Mouse (Mus musculus) liver, postnatal 0 days (tissue): ENCODE results near the gene Abcg5. TPM values are rescaled to one million over a fixed set of nuclear protein-coding genes. Genes with fewer than 3 reads are reported as not detected.

ENCODE experiments used
- ATAC-seq: fragments of 200-750 bp; cut with Nextera tagmentation; 2 replicates; pipeline ENCODE4 v1.8.0; 2017; ENCODE audit warnings: mild to moderate bottlenecking, moderate library complexity
- DNase-seq: peaks from one replicate; pipeline ENCODE4 v3.0.0-alpha.2; 2016
- H3K27ac ChIP-seq: fragments of 300-500 bp; sonication (generic); 2 replicates; pipeline ENCODE4 v1.5.1; 2014; ENCODE audit warnings: antibody characterized with exemption, moderate library complexity, mild to moderate bottlenecking, low read depth
- H3K27me3 ChIP-seq: fragments of 300-500 bp; sonication (generic); 2 replicates; pipeline ENCODE4 v1.6.1; 2014; ENCODE audit warnings: low read length, control low read depth, mixed read lengths; ENCODE audit not compliant: insufficient read depth
- H3K36me3 ChIP-seq: fragments of 300-500 bp; sonication (generic); replicated peaks from 2 replicates; pipeline ENCODE4 v1.6.1; 2014; ENCODE audit warnings: mild to moderate bottlenecking, control low read depth, low read length, moderate library complexity, mixed read lengths; ENCODE audit not compliant: insufficient read depth
- H3K4me1 ChIP-seq: fragments of 300-500 bp; sonication (generic); 2 replicates; pipeline ENCODE4 v1.6.1; 2014; ENCODE audit warnings: antibody characterized with exemption, mild to moderate bottlenecking, control low read depth; ENCODE audit not compliant: insufficient read depth
- H3K4me2 ChIP-seq: fragments of 300-500 bp; sonication (generic); 2 replicates; pipeline ENCODE4 v1.6.1; 2014; ENCODE audit warnings: low read depth, mild to moderate bottlenecking, low read length, moderate library complexity, mixed read lengths
- H3K4me3 ChIP-seq: fragments of 300-500 bp; sonication (generic); 2 replicates; pipeline ENCODE4 v1.5.1; 2014; ENCODE audit warnings: low read depth, low read length
- H3K9ac ChIP-seq: fragments of 300-500 bp; sonication (generic); replicated peaks from 2 replicates; pipeline ENCODE4 v1.6.1; 2014; ENCODE audit warnings: mild to moderate bottlenecking, moderate library complexity
- H3K9me3 ChIP-seq: fragments of 300-500 bp; sonication (generic); 2 replicates; pipeline ENCODE4 v1.6.1; 2016; ENCODE audit warnings: mild to moderate bottlenecking, control low read depth, low read length, mixed read lengths
- CTCF ChIP-seq: sonication (generic); IDR thresholded peaks from 2 replicates; pipeline ENCODE4 v1.5.1; 2016; ENCODE audit warnings: antibody characterized with exemption, low read depth
- EP300 ChIP-seq: IDR thresholded peaks from 2 replicates; pipeline ENCODE4 v1.6.1; 2016; ENCODE audit warnings: antibody characterized with exemption, low read depth, mild to moderate bottlenecking
- WGBS: fragments of 180-500 bp; shearing (Covaris S2); extraction: QIAGEN DNeasy Blood & Tissue Kit; methylation state at CpG from one replicate; pipeline ENCODE4 v1.1.7; 2014; ENCODE audit not compliant: insufficient replicate concordance; 5-methylcytosine and 5-hydroxymethylcytosine counted together
- polyA plus RNA-seq: library from polyadenylated mRNA; unstranded; fragments of >200 nt; fragmentation: Nextera tagmentation; extraction: Ambion mirVana; gene quantifications from 2 replicates; pipeline ENCODE4 v1.2.1, GENCODE M21; 2015

The Abcg5 gene
- polyA plus RNA-seq, 1 experiment from 2014 or later: 9.3 TPM

DNA sequence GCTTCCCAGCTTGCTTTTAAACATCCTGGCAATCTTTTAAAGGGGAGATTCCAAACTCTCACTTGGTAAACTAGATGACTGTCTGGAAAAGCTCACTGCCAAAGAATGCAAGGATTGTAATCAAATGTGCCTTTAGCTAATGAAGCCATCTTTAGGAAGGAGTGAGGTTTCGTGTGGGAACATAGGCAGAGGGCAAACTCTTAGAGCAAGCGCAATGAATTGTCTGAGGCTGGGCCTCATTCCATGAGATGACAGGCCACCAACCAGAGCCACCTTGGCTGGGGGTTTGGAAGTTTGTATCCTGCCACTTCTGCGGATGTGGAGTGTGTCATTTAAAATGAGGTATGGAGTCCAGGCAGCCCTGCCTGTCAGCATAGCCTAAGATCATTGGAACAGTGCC lies 62.7 kb downstream of the Abcg5 start:
- ATAC-seq: no peak
- Histone ChIP-seq H3K4me3 (no peak overlapping the region), H3K27me3 (no peaks in the 10 kb centered on the region), H3K4me2 (no peak overlapping the region), H3K9me3 (no peaks in the 10 kb centered on the region; the same call in 1 of the 2 replicates), H3K9ac (no peak overlapping the region), H3K4me1 (0 out of 2 replicates have a peak, but pooled peaks cover 2% of the 10 kb centered on the region), H3K27ac (peak overlapping the region; percentile 69; the same call in 1 of the 2 replicates), H3K36me3 (no peaks in the 10 kb centered on the region)
- WGBS: 73% methylated on average over 3 of the region's 3 CpGs
- no peak for TF ChIP-seq EP300
- TF ChIP-seq CTCF: no peak
- no peak for DNase-seq

DNA sequence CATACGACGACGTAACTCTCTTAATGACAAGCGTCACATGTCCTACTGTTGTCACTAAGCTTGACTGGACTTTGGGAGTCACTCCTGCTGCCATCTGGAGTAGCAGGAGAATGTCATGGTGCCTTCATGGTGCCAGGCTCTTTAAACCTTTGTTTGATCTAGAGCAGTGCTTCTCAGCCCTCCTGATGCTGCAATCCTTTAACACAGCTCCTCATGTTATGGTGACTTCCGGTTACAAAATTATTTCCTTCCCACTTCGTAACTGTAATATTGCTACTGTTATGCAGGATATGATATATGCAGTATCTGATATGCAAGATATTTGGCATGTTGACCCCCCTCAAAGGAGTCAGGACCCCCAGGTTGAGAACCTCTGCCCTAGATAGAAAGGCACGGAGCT lies 63.7 kb downstream of the Abcg5 start:
- 0 out of 2 replicates have a peak, but pooled peaks cover 2% of the 10 kb centered on the region for H3K4me1 ChIP-seq
- 68% methylated on average over 7 of the region's 7 CpGs for WGBS
- H3K9me3 ChIP-seq: no peaks in the 10 kb centered on the region; the same call in 1 of the 2 replicates
- peak overlapping the region; percentile 69 for H3K27ac ChIP-seq
- no peak overlapping the region for H3K4me2 ChIP-seq
- H3K27me3 ChIP-seq: no peaks in the 10 kb centered on the region
- no peak overlapping the region for H3K9ac ChIP-seq
- TF ChIP-seq CTCF: no peak
- no peak for TF ChIP-seq EP300
- ATAC-seq (0 out of 2 replicates have a peak, but pooled peaks have one; percentile 29), DNase-seq (no peak)
- no peaks in the 10 kb centered on the region for H3K36me3 ChIP-seq
- no peak overlapping the region for H3K4me3 ChIP-seq

DNA sequence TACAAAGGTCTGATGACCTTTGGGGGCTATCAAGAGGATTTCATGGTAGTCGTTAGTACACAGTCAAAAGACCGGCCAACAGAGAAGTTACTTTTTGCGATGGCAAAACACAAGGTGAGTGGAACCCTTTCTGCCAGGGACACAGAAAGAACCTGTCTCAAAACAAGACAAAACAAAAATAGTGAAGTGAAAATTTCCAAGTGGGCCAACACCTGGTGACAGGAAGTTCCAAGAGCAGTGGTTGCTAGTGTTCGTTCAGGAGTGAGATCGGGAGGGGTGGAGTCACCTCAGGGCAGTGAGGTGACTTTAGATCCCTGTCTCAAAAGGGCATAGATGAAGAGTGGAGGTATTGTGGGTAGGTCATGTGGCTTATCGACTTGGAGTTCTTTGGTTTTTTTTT lies 64.9 kb downstream of the Abcg5 start:
- no peak for TF ChIP-seq EP300
- no peak for TF ChIP-seq CTCF
- Histone ChIP-seq H3K36me3 (no peaks in the 10 kb centered on the region), H3K4me2 (no peak overlapping the region), H3K27me3 (no peaks in the 10 kb centered on the region), H3K4me1 (0 out of 2 replicates have a peak, but pooled peaks cover 2% of the 10 kb centered on the region), H3K4me3 (no peak overlapping the region), H3K9me3 (no peaks in the 10 kb centered on the region), H3K27ac (no peak overlapping the region), H3K9ac (no peak overlapping the region)
- DNase-seq: no peak
- no peak for ATAC-seq
- 80% methylated on average over 6 of the region's 6 CpGs for WGBS

DNA sequence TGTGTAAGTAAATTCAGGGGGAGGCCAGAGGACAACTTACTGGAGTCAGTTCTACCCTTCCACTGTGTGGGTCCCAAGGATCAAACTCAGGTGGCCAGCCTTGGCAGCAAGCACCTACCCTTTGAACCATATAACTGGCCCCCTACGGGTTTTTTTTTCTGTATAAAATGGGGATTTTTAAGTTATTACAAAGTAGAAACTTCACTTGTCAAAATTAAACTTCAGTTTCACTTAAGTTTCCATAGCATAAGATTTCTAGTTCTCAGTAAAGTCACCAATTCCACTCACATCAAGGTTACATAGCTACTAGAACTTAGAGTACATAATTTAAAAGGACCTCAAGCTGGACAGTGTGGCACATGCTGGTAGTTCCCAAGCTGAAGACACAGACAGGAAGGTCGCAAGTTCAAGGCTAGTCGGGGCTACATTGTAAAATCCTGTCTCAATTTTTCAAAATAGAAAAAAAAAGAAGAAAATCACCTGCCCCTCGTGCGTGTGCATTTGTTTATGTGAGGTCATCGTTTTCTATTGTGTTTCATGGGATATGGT lies 66.2 kb downstream of the Abcg5 start:
- Histone ChIP-seq H3K36me3 (no peaks in the 10 kb centered on the region), H3K9me3 (no peaks in the 10 kb centered on the region), H3K27me3 (no peaks in the 10 kb centered on the region), H3K27ac (no peak overlapping the region), H3K4me2 (no peak overlapping the region), H3K4me1 (peaks cover 8% of the 10 kb centered on the region; the same call in 1 of the 2 replicates), H3K4me3 (no peak overlapping the region), H3K9ac (no peak overlapping the region)
- 66% methylated on average over 6 of the region's 6 CpGs for WGBS
- TF ChIP-seq EP300: no peak
- TF ChIP-seq CTCF: no peak
- no peak for ATAC-seq
- no peak for DNase-seq

DNA sequence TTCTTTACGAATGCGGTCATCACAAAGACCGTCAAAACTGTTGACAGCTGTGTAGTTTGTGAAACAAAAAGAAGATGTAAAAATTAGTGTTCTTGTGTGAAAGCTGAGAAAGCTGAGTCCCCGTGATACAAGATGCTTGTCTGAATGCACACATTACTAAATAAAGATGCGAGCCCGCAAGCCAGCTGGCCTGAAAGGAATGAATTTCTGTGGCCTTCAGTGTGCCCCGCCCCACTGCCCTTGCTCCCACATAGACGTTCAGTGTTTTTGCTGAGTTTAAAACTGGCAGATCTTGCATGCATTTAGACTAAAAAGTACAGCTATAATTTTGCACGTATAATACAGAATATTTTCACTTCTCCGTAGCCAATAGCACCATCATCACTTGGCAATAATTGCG lies 67.0 kb downstream of the Abcg5 start:
- DNase-seq: no peak

DNA sequence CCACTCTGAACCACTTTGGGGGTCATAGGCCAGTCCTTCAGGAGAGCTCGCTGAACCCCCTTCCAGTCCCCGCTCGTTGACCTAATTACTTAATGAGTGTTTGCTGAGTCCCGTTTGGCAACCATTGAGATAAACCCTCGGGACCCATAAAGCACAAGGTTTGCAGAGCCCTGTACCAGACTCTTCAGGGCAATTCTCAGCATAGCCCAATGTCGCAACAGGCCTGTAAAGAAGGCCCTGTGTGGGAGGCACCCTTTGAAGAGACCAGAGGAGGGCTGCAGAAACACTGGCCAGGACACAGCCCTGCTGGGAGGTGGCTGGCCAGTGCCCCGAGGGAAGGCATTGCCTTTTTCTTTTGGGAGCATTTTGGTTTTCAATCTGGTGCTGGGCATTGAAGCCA lies 70.8 kb downstream of the Abcg5 start:
- no peak overlapping the region for H3K4me2 ChIP-seq
- H3K27me3 ChIP-seq: no peaks in the 10 kb centered on the region
- peaks cover 6% of the 10 kb centered on the region; the same call in 1 of the 2 replicates for H3K4me1 ChIP-seq
- 53% methylated on average over 7 of the region's 7 CpGs for WGBS
- H3K9me3 ChIP-seq: no peaks in the 10 kb centered on the region
- DNase-seq (no peak), ATAC-seq (no peak)
- H3K4me3 ChIP-seq: no peak overlapping the region
- TF ChIP-seq EP300 (no peak), CTCF (no peak)
- no peak overlapping the region for H3K9ac ChIP-seq
- no peak overlapping the region for H3K27ac ChIP-seq
- H3K36me3 ChIP-seq: no peaks in the 10 kb centered on the region

More for the DNA sequence above, 67.0 kb downstream of the Abcg5 start:
- Histone ChIP-seq H3K27me3 (no peaks in the 10 kb centered on the region), H3K4me2 (no peak overlapping the region), H3K4me3 (no peak overlapping the region), H3K9ac (no peak overlapping the region), H3K27ac (no peak overlapping the region), H3K36me3 (no peaks in the 10 kb centered on the region), H3K4me1 (peaks cover 8% of the 10 kb centered on the region; the same call in 1 of the 2 replicates), H3K9me3 (no peaks in the 10 kb centered on the region)
- WGBS: 86% methylated on average over 11 of the region's 11 CpGs
- no peak for ATAC-seq
- no peak for TF ChIP-seq CTCF
- no peak for TF ChIP-seq EP300
